Mouse (Mus musculus) liver, postnatal 0 days (tissue): ENCODE data around the gene Hcn4. TPM values are rescaled to one million over a fixed set of nuclear protein-coding genes. Genes with fewer than 3 reads are reported as not detected.

ENCODE experiments used
- ATAC-seq: fragments of 200-750 bp; cut with Nextera tagmentation; 2 replicates; pipeline ENCODE4 v1.8.0; 2017; ENCODE audit warnings: mild to moderate bottlenecking, moderate library complexity
- DNase-seq: peaks from one replicate; pipeline ENCODE4 v3.0.0-alpha.2; 2016
- H3K27ac ChIP-seq: fragments of 300-500 bp; sonication (generic); 2 replicates; pipeline ENCODE4 v1.5.1; 2014; ENCODE audit warnings: antibody characterized with exemption, moderate library complexity, mild to moderate bottlenecking, low read depth
- H3K27me3 ChIP-seq: fragments of 300-500 bp; sonication (generic); 2 replicates; pipeline ENCODE4 v1.6.1; 2014; ENCODE audit warnings: low read length, control low read depth, mixed read lengths; ENCODE audit not compliant: insufficient read depth
- H3K36me3 ChIP-seq: fragments of 300-500 bp; sonication (generic); replicated peaks from 2 replicates; pipeline ENCODE4 v1.6.1; 2014; ENCODE audit warnings: mild to moderate bottlenecking, control low read depth, low read length, moderate library complexity, mixed read lengths; ENCODE audit not compliant: insufficient read depth
- H3K4me1 ChIP-seq: fragments of 300-500 bp; sonication (generic); 2 replicates; pipeline ENCODE4 v1.6.1; 2014; ENCODE audit warnings: antibody characterized with exemption, mild to moderate bottlenecking, control low read depth; ENCODE audit not compliant: insufficient read depth
- H3K4me2 ChIP-seq: fragments of 300-500 bp; sonication (generic); 2 replicates; pipeline ENCODE4 v1.6.1; 2014; ENCODE audit warnings: low read depth, mild to moderate bottlenecking, low read length, moderate library complexity, mixed read lengths
- H3K4me3 ChIP-seq: fragments of 300-500 bp; sonication (generic); 2 replicates; pipeline ENCODE4 v1.5.1; 2014; ENCODE audit warnings: low read depth, low read length
- H3K9ac ChIP-seq: fragments of 300-500 bp; sonication (generic); replicated peaks from 2 replicates; pipeline ENCODE4 v1.6.1; 2014; ENCODE audit warnings: mild to moderate bottlenecking, moderate library complexity
- H3K9me3 ChIP-seq: fragments of 300-500 bp; sonication (generic); 2 replicates; pipeline ENCODE4 v1.6.1; 2016; ENCODE audit warnings: mild to moderate bottlenecking, control low read depth, low read length, mixed read lengths
- CTCF ChIP-seq: sonication (generic); IDR thresholded peaks from 2 replicates; pipeline ENCODE4 v1.5.1; 2016; ENCODE audit warnings: antibody characterized with exemption, low read depth
- EP300 ChIP-seq: IDR thresholded peaks from 2 replicates; pipeline ENCODE4 v1.6.1; 2016; ENCODE audit warnings: antibody characterized with exemption, low read depth, mild to moderate bottlenecking
- WGBS: fragments of 180-500 bp; shearing (Covaris S2); extraction: QIAGEN DNeasy Blood & Tissue Kit; methylation state at CpG from one replicate; pipeline ENCODE4 v1.1.7; 2014; ENCODE audit not compliant: insufficient replicate concordance; 5-methylcytosine and 5-hydroxymethylcytosine counted together
- polyA plus RNA-seq: library from polyadenylated mRNA; unstranded; fragments of >200 nt; fragmentation: Nextera tagmentation; extraction: Ambion mirVana; gene quantifications from 2 replicates; pipeline ENCODE4 v1.2.1, GENCODE M21; 2015

Hcn4 gene
- polyA plus RNA-seq, 1 experiment from 2014 or later, result not detected

DNA sequence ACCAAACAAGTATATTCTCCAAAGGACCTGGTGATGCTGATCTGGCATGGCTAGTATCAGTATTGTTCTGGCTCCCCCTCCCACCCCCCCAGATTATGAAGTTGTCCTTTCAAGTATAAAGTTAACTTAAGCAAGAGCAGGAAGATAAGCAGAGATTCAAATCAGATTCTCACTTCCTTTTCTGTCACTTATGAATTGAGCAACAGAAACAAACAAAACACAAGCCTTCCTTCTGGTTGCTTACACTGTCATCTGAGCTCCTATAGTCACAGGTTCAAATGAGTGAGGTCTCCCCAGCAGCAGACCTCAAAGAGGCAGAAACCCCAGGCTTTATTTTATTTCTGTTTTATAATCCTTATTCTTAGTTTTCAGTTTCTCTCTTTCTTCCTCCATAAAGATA lies 76.4 kb downstream of the Hcn4 start:
- H3K9ac ChIP-seq, result no peak overlapping the region
- no peaks in the 10 kb centered on the region; the same call in 1 of the 2 replicates for H3K4me1 ChIP-seq
- H3K9me3 ChIP-seq, result no peaks in the 10 kb centered on the region
- no peak overlapping the region for H3K4me2 ChIP-seq
- ATAC-seq, result no peak
- no peak for DNase-seq
- TF ChIP-seq EP300, result no peak
- H3K27ac ChIP-seq, result no peak overlapping the region
- H3K27me3 ChIP-seq, result no peaks in the 10 kb centered on the region
- no peak overlapping the region for H3K4me3 ChIP-seq
- H3K36me3 ChIP-seq, result no peaks in the 10 kb centered on the region; the same call in 1 of the 2 replicates

DNA sequence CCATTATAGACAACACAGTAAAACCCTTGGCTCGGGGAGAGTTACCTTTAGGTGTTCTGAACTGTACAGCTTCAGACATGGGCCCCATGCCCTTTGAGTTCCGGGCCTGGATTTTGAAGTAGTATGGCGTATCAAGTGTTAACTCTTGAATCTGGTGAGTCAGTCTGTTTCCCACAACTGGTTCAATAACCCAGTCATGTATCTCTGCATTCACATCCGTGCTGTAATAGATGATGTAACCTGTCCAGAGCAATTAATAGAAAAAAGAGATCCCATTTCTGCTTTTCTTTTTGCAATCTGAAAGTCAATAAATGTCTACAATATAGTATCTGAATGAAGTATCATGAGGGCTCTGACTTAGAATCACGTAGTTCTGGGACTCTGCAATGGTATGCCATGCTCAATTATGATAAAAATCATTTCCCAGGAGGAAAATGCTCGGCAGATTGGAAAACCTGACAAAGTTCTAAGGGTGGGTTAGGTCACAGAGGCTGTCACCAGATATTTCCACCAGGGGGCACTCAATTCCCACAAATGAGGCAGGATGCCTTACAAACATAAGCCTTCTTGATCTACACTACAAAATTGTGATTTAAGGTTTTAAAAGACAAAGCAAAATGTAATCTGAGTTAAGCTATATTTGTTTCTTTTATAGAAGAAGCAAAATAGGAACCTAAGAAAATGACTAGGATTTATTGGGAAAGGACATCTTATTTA lies 79.8 kb downstream of the Hcn4 start:
- Histone ChIP-seq H3K4me3 (no peak overlapping the region), H3K4me2 (no peak overlapping the region), H3K9ac (no peak overlapping the region), H3K27me3 (no peaks in the 10 kb centered on the region), H3K27ac (no peak overlapping the region), H3K9me3 (no peaks in the 10 kb centered on the region), H3K4me1 (no peaks in the 10 kb centered on the region; the same call in 1 of the 2 replicates), H3K36me3 (no peaks in the 10 kb centered on the region; the same call in 1 of the 2 replicates)
- TF ChIP-seq EP300, result no peak
- peak; percentile 68 for TF ChIP-seq CTCF
- WGBS, result 52% methylated on average over 6 of the region's 6 CpGs
- peak; percentile 57 for DNase-seq
- no peak for ATAC-seq

Other genes with a start within 250 kb of the Hcn4 start
- gene Nptn, start 241.2 kb upstream of the Hcn4 start, polyA plus RNA-seq, result 66.3 and 73.8 TPM in 2 replicates
- gene Rec114, start 79.4 kb upstream of the Hcn4 start, polyA plus RNA-seq, result 34.3 and 35.1 TPM in 2 replicates
- gene Neo1, start 213.0 kb downstream of the Hcn4 start, polyA plus RNA-seq, result 1.2 and 1.5 TPM in 2 replicates